Mouse (Mus musculus): ENCODE data around the gene Atp5b.

Gene Atp5b

GRCm38 (mm10) chr10:128096693-128097586, 13.9 kb downstream of the Atp5b start:
- DNase-seq (ENCODE audit: low spot score in 2 of 2), result peak; percentile 65 to 79

- peak; percentile 43 to 53 for DNase-seq (ENCODE audit: low spot score in 2 of 2)
Observed at GRCm38 (mm10) chr10:128097587-128097971, 14.5 kb downstream of the Atp5b start.

GRCm38 (mm10) chr10:128110103-128110761, 27.2 kb downstream of the Atp5b start:
- no peak for DNase-seq (ENCODE audit: low spot score in 2 of 2)

GRCm38 (mm10) chr10:128111227-128111626, 28.2 kb downstream of the Atp5b start:
- DNase-seq (ENCODE audit: low spot score in 2 of 2), result no peak

GRCm38 (mm10) chr10:128123833-128124232, 40.8 kb downstream of the Atp5b start:
- DNase-seq (ENCODE audit: low spot score in 2 of 2), result no peak

- no peak for DNase-seq (ENCODE audit: low spot score in 2 of 2)
Observed at GRCm38 (mm10) chr10:128124831-128125230, 41.8 kb downstream of the Atp5b start.

- DNase-seq (ENCODE audit: low spot score in 2 of 2), result no peak
Observed at GRCm38 (mm10) chr10:128125951-128126350, 42.9 kb downstream of the Atp5b start.

- DNase-seq (ENCODE audit: low spot score in 2 of 2), result no peak
Observed at GRCm38 (mm10) chr10:128127497-128127896, 44.4 kb downstream of the Atp5b start.

- DNase-seq (ENCODE audit: low spot score in 2 of 2), result no peak
Observed at GRCm38 (mm10) chr10:128128143-128128542, 45.1 kb downstream of the Atp5b start.

GRCm38 (mm10) chr10:128131297-128131696, 48.2 kb downstream of the Atp5b start:
- no peak for DNase-seq (ENCODE audit: low spot score in 2 of 2)

GRCm38 (mm10) chr10:128131812-128132211, 48.7 kb downstream of the Atp5b start:
- DNase-seq (ENCODE audit: low spot score in 2 of 2), result no peak

- DNase-seq (ENCODE audit: low spot score in 2 of 2), result peak in 1 of 2 experiments; percentile 25
Observed at GRCm38 (mm10) chr10:128133650-128134332, 50.7 kb downstream of the Atp5b start.

GRCm38 (mm10) chr10:128135374-128135773, 52.3 kb downstream of the Atp5b start:
- DNase-seq (ENCODE audit: low spot score in 2 of 2), result no peak

All from frontal cortex, postnatal 10 days (tissue).